Mouse (Mus musculus) v-Abl transformed pro-B cells (cell line): ENCODE measurements at regions not wholly inside any gene's neighbourhood (a gene's known extent, or its start where the extent isn't known, plus 50 kb on each side); places are given as distances from the start of the nearest gene placed in this dataset.
"Not testable (repeated sequence)": the region's sequence is repeated elsewhere in the genome, so short reads cannot be mapped to it uniquely, and the experiment has no call there.

Source experiments
- in situ Hi-C, 2 experiments: fragments of 400-800 bp; cut with MboI; formaldehyde crosslinking; loops; one replicate each; pipeline ENCODE4 v1.15.1; 2025; ENCODE audit not compliant: unreplicated experiment in 2 of 2

GRCm38 (mm10) chr7:116674199-116675019 lies 170.2 kb downstream of the Nucb2 start:
- in situ Hi-C loops: no loop called here

- in situ Hi-C loops: no loop called here
Observed at GRCm38 (mm10) chr7:116676696-116677095, 172.5 kb downstream of the Nucb2 start.

DNA sequence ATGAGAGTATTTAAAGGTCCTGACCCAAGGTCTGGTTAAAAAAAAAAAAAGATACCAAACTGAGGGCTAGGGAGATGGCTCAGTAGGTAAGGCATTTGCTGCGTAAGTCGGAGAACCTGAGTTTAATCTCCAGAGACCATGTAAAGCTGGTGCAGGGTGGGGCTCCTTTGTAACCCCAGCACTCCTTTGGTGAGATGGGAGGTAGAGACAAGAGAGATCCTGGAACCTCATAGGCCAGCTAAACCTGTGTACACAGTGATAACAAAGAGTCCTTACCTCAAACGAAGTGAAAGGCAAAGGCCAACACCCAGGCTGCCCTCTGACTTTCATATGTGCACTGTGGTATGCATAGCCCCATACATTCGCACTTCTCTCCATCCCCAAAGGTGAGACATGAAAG lies 175.0 kb downstream of the Nucb2 start:
- in situ Hi-C loops: no loop called here

GRCm38 (mm10) chr7:116680523-116680922 lies 176.4 kb downstream of the Nucb2 start:
- in situ Hi-C loops: no loop called here

DNA sequence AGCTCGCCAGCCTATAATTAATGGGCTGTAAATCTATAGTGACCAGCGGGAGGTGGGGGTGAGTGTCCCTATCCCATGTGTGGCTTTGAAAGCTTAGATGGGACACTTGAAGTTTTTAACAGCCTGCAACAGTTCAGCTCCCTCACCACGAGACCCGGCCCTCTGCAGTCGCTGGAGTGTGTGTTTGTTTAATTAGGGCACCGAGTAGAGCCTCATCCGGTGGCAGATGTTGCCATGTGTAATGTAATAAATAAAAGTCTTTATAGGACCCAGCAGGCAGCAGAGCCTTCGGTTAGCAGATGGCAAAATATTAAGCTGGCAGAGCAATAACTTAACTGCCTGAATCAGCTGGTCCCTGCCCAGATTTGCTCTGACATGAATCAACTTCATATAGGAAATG lies 177.1 kb downstream of the Nucb2 start:
- in situ Hi-C loops: no loop called here

DNA sequence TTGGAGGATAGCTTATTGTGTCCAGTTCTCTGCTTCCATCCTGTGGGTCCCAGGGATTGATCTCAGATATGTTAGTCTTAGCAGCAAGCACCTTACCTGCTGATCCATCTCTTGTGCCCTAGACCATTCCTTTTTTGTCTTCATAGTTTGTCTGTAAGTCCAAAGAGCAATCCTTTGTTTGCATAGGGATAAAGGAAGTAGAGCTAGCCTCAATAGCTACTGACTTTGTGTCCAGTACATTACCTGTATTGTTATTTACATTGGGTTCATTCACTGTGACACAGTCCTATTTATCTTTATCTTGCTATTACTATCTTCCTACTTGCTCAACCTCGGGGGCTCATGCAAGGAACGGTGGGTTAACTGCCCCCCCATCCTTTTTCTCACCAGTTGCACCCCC lies 196.2 kb downstream of the Nucb2 start:
- in situ Hi-C loops: loop anchor here (5.0 to 25.0 kb wide), 6 partner anchors 212 to 1424 kb away; partner anchors contain the start of gene Arl6ip1 (in 1 of the 2)

- in situ Hi-C loops: loop anchor here (5.0 to 25.0 kb wide), 6 partner anchors 211 to 1423 kb away; partner anchors contain the start of gene Arl6ip1 (in 1 of the 2)
Observed at GRCm38 (mm10) chr7:116701466-116702342, 197.5 kb downstream of the Nucb2 start.

DNA sequence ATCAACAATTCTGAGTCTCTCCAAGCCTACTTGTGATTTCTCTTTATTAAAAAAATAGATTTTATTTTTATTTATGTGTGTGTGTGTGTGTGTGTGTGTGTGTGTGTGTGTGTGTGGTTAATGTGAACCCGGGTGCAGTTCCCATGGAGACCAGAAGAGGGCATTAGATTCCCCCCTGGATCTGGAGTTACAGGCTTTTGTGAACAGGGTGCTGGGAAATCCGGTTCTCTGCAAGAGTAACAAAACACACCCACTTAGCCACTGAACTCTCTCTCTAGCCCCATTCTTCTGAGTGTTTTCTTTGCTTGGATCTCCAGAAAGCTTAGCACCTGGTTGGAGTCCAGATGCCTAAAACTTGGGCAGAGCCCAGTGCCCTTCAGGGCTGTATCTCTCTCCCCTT lies 198.4 kb downstream of the Nucb2 start:
- in situ Hi-C loops: loop anchor here (5.0 to 25.0 kb wide), 6 partner anchors 210 to 1422 kb away; partner anchors contain the start of gene Arl6ip1 (in 1 of the 2)

DNA sequence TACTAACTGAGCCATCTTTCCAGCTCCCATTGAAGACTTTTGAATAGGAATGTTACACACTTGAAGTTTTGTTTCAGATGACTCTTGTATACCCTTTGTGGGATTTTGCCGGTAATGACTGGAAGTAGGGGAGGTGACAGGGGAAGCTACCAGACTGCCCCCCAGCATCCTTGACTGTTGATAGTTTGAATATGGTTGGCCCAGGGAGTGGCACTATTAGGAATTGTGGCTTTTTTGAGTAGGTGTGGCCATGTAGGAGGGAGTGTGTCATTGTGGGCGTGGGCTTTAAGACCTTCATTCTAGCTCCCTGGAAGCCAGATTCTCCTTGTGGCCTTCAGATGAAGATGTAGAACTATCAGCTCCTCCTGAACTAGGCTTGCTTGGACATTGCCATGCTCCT lies 207.4 kb downstream of the Nucb2 start:
- in situ Hi-C loops: loop anchor here (5.0 to 25.0 kb wide), 2 partner anchors 201 to 211 kb away; no protein-coding TSS in a partner anchor

GRCm38 (mm10) chr7:116713200-116713599 lies 209.0 kb downstream of the Nucb2 start:
- in situ Hi-C loops: loop anchor here (5.0 to 25.0 kb wide), 2 partner anchors 199 to 209 kb away; no protein-coding TSS in a partner anchor

GRCm38 (mm10) chr7:116715234-116716046 lies 211.3 kb downstream of the Nucb2 start:
- in situ Hi-C loops: loop anchor here in 1 of 2 experiments (25.0 kb wide), 1 partner anchor 197 kb away; no protein-coding TSS in a partner anchor

GRCm38 (mm10) chr7:116728379-116728778 lies 224.2 kb downstream of the Nucb2 start:
- in situ Hi-C loops: no loop called here

DNA sequence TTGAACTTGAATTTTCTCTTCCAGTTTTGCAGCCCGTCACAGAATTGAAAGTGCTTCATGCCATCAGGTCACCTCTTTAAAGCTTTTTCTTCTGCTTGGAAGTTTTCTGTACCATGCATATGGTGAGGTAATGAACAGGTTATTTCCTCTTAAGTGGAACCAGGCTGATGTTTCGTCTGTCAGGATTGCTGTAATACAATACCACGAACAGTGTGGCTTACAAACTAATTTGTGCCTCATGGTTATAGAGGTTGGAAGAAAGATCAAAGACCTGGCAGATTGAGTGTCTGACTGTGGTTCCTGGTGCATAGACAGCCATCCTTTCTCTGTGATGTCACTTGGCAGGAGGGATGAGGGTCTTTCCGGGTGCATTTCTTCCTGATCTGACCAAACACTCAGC lies 225.6 kb downstream of the Nucb2 start:
- in situ Hi-C loops: no loop called here

GRCm38 (mm10) chr7:116735676-116736075 lies 231.5 kb downstream of the Nucb2 start:
- in situ Hi-C loops: no loop called here

DNA sequence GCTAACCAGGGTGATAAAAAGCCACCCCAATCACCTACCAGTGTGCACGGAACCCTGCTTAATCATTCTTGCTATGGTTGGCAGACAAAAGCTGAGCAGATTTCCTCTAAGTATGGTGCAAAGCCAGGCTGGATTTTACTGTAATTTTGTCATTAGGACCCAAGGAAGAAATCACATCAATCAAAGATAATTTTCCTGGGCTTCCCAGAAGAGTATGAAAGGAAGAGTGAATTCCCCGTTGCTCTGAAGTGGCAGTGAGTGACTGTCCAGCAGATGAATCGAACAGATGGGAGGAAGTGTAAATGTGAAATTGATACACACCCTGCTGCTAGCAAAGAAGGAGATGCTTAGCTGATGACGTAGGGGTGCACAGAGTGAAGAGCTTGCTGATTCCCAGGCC lies 232.2 kb downstream of the Nucb2 start:
- in situ Hi-C loops: no loop called here

- in situ Hi-C loops: no loop called here
Observed at GRCm38 (mm10) chr7:116738009-116738408, 233.8 kb downstream of the Nucb2 start.

- in situ Hi-C loops: no loop called here
Observed at GRCm38 (mm10) chr7:116754556-116754955, 250.4 kb downstream of the Nucb2 start.

DNA sequence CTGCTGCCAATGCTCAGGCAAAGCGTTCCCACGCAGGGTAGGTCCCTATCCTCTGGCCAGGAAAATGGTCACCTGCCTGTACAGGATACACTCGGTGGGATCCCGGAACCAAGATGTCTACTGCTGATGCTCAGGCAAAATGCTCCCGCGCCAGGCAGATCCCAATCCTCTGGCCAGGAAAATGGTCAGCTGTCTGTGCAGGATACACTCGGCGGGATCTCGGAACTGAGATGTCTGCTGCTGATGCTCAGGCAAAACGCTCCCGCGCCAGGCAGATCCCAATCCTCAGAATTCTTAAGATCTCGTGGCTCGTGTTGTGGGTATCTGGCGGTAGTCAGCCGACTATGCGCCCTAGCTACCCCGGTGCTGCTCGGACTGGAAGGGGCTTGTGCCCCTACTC lies 288.0 kb downstream of the Nucb2 start:
- in situ Hi-C loops: not testable (repeated sequence)

DNA sequence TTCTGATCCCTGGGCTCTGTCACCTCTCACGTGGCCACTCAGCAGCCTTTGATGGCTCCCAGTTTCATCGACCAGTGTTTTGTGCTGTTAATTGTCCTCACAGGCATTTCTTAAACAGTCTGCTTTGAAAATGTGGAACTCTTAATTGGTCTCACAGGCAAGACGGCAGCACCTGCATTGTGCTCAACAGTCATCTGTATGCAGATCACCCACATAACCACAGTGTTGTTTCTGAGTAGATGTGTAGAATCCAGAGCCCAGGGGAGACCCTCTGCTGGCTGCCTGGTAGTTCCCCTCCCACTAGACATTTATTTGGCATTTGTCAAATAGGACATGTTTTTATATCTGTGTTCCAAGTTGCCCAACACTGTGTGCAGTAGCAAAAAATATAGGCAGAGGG lies 304.3 kb downstream of the Nucb2 start:
- in situ Hi-C loops: no loop called here

DNA sequence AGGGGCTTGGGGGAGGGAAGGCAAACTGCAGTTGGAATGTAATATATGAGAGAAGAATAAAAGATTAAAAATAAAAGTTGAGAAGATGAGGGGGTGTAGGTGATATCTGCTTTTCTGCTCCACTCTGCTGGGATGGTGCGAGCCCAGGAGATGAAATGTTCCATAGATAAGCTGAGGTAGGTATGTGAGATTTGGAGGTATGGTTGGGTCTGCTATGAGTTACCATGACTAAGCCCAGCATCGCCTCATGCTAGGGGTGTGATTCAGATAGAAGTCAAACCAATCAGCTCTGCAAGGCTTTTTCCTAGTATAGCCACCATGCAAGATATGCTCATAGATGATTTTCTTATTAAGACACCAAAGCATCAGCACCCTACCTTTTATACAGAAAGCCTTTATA lies 312.3 kb downstream of the Nucb2 start:
- in situ Hi-C loops: no loop called here
